Mouse (Mus musculus): ENCODE measurements around the gene Snd1.

The Snd1 gene

DNA sequence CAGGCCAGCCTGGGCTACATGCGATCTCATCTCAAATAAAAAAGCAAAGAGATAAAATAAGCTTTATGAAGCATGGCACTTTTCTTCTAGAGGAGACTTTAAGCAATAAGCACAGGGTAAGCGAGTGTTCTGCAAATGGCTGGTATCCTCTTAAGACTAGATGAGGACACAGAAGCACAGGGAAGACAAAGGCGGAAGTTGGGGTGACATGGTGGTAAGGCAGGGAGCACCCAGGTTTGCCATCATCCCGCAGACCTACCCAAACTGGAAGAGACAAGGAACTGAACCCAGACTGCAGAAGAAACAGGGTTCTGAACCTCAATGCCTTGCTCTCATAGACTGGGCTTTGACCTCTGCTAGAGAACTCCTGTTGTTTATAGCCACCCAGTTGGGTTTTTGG lies 119.8 kb downstream of the Snd1 start:
- no peak for DNase-seq (ENCODE audit: low spot score in 2 of 2)

GRCm38 (mm10) chr6:28595231-28595630 lies 120.3 kb downstream of the Snd1 start:
- DNase-seq (ENCODE audit: low spot score in 2 of 2): no peak

- peak in 1 of 2 experiments; percentile 63 for DNase-seq (ENCODE audit: low spot score in 2 of 2)
These were observed 122.3 kb downstream of the Snd1 start for GRCm38 (mm10) chr6:28597266-28597665.

GRCm38 (mm10) chr6:28599120-28599519 lies 124.2 kb downstream of the Snd1 start:
- DNase-seq (ENCODE audit: low spot score in 2 of 2): no peak

- no peak for DNase-seq (ENCODE audit: low spot score in 2 of 2)
These were observed 125.5 kb downstream of the Snd1 start for GRCm38 (mm10) chr6:28600404-28600803.

GRCm38 (mm10) chr6:28603401-28603800 lies 128.5 kb downstream of the Snd1 start:
- no peak for DNase-seq (ENCODE audit: low spot score in 2 of 2)

- no peak for DNase-seq (ENCODE audit: low spot score in 2 of 2)
These were observed 128.9 kb downstream of the Snd1 start for GRCm38 (mm10) chr6:28603823-28604222.

DNA sequence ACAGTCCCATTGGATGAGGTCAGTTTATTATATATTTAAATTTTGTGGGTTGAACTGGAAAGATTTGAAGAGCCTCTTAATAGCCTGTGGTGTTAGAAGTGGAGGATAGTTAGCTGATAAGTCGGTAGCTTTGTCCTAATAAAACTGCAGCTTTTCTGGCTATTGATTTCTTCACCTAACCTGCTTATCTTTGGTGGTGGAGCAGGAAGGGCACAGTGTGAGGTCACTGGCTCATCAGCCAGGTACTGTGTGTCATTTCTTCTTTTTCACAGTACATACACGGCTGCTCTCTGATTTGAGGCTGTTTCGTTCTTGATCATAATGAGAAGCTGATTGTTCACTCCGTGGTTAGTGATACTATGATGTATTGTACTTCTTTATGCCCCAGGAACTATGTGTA lies 134.4 kb downstream of the Snd1 start:
- no peak for DNase-seq (ENCODE audit: low spot score in 2 of 2)

DNA sequence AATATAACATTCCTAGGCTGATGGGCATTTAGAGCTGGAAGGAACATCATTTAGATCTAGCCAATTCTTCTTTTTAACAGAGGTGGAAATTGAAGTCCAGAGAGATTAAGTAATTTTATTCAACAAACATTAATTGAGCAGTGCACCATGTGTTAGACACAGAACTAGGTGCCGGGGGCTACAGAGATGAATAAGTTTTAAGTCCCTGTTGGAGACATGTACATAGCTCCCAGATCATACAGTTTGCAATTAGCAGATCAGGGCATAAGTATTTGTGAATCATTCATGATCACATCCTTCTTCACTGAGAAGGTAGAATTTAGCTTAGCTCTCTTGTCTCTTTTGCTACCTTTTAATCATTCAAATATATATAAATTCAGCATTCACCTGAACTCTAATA lies 135.2 kb downstream of the Snd1 start:
- DNase-seq (ENCODE audit: low spot score in 2 of 2): no peak

DNA sequence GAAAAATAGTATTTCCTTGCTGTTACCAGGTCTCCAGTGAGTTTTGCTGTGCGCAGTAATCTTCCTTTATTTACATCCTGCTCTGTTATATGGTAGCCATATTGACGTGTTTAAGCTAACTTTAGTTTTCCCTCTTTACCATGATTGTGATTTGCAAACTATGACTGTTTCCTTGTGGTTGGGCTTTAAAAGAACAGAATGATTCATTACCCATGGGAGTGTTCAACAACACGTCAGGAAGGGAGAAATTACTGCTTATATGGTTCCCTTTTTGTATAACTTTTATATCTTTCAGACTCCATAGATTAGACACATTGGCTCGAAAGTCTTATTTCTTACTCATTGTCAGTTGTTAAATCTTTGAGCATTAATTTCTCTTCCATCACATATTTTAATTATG lies 138.5 kb downstream of the Snd1 start:
- DNase-seq (ENCODE audit: low spot score in 2 of 2): no peak

DNA sequence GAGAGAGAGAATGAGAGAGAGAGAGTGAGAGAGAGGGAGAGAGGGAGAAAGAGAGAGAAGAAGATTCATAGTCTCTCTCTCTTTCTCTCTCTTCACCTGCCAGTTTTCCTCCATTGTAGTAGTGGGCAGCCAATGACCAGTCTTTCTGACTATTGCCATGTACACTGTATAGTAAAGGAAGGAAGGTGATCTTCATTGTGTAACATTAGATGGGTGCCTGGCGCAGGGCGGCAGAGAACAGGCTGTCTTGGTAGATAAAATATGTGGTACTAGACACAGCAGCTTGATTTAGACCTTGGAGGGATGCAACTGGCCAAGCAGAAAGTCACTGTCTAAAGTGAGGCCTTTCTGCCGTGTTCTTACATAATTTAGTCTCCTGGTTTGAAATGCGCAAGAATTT lies 139.9 kb downstream of the Snd1 start:
- DNase-seq (ENCODE audit: low spot score in 2 of 2): no peak

DNA sequence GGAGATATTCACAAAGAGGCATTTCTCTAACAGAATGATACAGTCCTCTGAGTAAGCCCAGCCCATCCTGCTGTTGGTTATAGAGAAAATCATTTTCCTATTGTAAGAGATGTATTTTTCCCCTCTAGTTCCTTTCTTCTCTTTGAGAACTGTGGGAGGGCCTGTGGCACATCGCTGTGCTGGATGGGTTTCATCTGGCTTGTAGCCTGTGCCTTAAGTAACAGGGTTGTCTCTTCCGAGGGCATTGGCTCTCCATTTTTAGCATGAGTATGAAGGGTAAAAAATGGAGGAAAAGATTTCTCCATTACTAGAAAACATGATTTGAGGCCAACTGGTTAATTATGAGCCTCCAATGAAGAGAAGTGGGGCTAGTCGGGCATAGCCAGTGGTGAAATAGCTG lies 140.5 kb downstream of the Snd1 start:
- DNase-seq (ENCODE audit: low spot score in 2 of 2): no peak

DNA sequence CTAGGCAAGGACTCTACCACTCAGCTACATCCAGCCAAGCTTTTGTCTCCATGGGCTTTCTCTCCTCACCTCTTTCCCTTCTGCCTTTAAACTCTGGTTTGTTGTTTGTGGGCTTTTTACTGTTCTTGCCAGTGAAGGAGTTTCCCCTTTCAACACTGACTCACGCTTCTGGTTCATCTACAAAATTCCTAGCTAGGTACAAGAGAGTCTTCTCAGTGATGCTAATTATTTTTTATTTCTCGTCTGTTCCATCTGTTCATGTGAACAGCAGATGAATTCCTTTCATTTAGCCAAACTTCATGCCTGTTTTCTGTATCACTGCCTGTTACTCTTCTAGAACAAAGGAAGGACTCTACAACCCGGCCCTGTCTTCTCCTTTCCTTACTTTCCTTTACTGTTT lies 141.0 kb downstream of the Snd1 start:
- no peak for DNase-seq (ENCODE audit: low spot score in 2 of 2)

DNA sequence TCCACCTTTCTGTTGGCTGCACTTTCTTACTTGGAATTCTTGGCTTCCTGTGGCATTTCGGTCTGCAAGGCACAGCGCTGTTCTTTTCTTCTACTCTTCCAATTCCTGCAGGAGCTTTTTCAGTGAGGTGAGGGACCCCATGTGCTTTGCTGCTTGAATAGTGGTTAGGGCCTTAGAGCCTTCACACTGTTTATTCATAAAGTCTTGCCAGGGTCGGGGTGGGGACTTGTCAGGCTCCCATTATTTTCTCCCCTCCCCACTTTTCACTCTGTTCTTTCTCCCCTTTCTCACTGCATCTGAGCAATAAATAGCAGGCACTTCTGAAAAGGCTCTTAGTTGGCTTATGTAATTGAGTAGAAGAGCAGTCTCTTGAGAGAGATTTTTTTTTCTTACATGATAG lies 143.4 kb downstream of the Snd1 start:
- no peak for DNase-seq (ENCODE audit: low spot score in 2 of 2)

DNA sequence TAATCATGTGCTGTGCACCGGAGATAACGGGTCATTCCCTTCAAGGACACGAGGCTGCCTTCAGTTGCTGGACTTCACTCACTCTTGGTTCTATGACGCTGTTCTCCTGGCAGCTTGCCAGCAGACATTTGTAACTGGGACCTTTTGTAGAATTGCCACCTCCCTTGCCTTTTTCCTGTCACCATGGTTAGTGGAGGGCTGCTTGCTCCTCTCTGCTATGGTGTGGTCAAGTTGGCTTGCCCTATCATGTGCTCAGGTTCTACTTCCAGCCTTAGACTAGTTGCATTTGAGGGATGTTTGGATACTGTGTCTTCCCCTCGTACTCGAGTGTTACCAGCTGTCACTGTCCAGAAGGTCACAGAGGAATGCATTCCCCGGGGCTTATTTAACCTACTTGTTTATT lies 143.8 kb downstream of the Snd1 start:
- peak in 1 of 2 experiments; percentile 29 for DNase-seq (ENCODE audit: low spot score in 2 of 2)

DNA sequence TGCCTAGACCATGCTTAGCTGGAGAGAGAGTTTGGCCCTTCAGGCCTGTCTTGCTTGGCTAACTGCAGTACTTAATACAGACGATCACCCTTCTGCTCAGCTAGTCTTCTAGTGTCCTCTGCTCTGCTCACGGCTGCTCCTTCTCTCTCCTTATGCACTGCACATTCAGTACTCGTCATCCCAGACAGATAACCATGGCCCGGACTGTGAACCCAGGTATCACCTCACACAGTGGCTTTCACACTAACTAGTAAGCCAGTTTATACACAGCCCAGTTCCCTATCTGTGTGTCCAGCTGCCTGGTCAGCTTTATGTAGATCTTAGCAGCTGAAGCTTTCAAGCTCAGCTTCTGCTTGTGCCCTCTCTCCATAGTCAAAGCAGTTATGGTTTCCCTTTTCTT lies 146.5 kb downstream of the Snd1 start:
- no peak for DNase-seq (ENCODE audit: low spot score in 2 of 2)

GRCm38 (mm10) chr6:28621961-28622360 lies 147.0 kb downstream of the Snd1 start:
- no peak for DNase-seq (ENCODE audit: low spot score in 2 of 2)

DNA sequence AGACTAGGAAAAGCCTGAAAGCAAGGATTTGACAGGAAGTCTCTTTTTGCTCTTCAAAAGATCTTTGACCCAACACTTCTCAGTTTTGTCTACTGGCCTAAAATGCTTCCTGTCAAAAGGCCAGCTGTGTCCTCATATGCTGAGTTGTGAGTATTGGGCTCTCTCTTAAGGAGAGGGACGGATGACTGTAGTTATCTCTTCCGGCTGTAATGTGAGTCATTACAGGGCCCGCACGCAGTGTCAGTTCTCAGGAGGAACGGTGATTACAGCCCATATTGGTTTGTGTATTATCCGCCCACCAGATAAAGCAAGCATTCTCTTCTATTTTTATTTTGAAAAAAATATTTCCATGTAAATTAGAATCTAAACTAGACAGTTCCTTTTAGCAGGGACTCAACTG lies 147.6 kb downstream of the Snd1 start:
- no peak for DNase-seq (ENCODE audit: low spot score in 2 of 2)

GRCm38 (mm10) chr6:28622963-28623362 lies 148.0 kb downstream of the Snd1 start:
- no peak for DNase-seq (ENCODE audit: low spot score in 2 of 2)

DNA sequence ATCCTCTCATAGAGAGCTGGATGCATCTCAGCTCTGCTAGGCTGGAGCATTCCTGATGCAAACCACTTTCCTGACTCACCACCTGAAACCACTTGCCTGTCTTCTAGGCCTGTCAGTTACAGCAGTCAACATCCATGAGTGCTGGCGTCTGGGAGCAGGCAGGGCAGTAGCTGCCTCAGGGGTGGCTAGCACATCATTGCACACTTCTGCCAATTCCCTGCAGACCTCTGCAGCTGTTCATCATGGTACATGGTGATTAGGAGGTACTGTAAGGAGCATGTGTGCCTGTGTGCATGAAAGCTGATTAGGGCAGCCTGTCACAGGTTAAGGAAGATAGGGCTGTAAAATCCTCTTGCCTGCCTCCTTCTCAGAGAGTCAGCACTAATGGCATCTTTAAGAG lies 153.5 kb downstream of the Snd1 start:
- DNase-seq (ENCODE audit: low spot score in 2 of 2): no peak

- DNase-seq (ENCODE audit: low spot score in 2 of 2): no peak
These were observed 154.9 kb downstream of the Snd1 start for GRCm38 (mm10) chr6:28629866-28630265.

DNA sequence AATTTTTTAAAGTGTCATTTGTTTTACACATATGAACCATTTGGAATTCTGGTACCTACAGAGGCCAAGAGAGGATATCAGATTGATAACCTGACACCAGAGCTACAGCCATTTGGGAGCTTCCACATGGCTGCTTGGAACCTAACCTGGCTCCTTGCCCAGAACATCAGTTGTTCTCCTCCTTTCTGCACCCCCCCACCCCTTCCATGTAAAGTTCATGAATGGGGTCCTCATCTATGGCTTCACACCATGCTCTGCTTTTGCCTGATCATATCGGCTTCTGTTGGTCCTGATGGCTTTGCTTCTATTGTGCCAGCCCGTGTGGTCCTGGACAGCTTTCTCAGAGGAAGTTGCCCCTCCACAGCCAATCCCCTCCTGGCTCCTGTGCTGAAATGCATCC lies 156.0 kb downstream of the Snd1 start:
- DNase-seq (ENCODE audit: low spot score in 2 of 2): no peak

- no peak for DNase-seq (ENCODE audit: low spot score in 2 of 2)
These were observed 158.2 kb downstream of the Snd1 start for GRCm38 (mm10) chr6:28633120-28633519.

DNA sequence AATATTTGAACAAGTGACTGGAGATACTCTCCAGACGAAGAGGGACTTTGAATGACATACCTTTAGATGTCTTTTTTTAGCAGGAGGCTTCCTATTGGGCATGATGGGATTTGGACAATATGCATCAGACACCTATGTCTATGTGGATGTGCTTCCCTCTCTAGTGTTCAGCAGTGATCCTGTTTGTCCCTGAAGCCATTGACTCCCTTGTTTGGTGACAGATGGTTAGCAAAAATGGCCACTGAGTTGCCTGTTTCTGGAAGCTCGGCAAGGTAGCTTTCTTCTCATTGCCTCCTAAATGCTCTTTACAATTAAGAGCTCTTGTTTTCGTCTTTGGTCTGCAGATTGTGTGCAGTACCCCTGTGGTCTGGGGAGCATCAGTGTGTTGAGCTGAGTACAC lies 158.7 kb downstream of the Snd1 start:
- DNase-seq (ENCODE audit: low spot score in 2 of 2): no peak

DNA sequence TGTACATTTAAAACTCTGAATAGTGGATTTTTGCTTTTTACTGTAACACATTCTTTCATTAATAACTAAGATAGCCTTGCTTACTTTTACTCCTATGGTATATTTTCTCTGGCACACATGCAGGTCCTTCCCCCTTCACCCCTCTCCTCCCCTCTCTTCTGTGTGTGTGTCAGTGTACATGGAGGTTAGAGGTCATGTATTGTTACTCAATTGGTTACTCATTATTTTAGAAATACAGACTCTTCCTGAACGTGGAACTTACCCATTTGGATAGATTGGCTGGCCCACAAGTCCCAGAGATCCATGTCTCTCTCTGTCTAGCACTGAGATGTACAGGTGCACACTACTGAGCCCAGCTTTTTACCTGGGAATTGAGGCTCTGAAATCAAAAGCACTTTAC lies 160.2 kb downstream of the Snd1 start:
- no peak for DNase-seq (ENCODE audit: low spot score in 2 of 2)

All from right cerebral cortex, postnatal 36 days (tissue).